Mouse (Mus musculus): Measurements from ENCODE around the gene Ercc4. TPM values are rescaled to one million over a fixed set of nuclear protein-coding genes. Genes with fewer than 3 reads are reported as not detected.

Gene Ercc4
- polyA plus RNA-seq, 1 experiment = 2.4 TPM

GRCm38 (mm10) chr16:13144682-13145410 is 35.4 kb downstream of the Ercc4 start:
- Histone ChIP-seq H3K4me3 (replicated peaks) (no peak overlapping the region), H3K36me3 (replicated peaks; ENCODE audit: low read length) (peaks cover 98% of the 10 kb centered on the region), H3K9me3 (peaks cover 4% of the 10 kb centered on the region; the same call in 1 of the 2 replicates), H3K4me1 (no peaks in the 10 kb centered on the region), H3K27me3 (replicated peaks) (no peaks in the 10 kb centered on the region)
- TF ChIP-seq FLI1 (IDR thresholded peaks at IDR 0.05; ENCODE audit: low read length) = no peak
- no peak for TF ChIP-seq GATA1 (IDR thresholded peaks at IDR 0.05; ENCODE audit: borderline replicate concordance, low read length)

- TF ChIP-seq FLI1 (IDR thresholded peaks at IDR 0.05; ENCODE audit: low read length) (no peak), GATA1 (IDR thresholded peaks at IDR 0.05; ENCODE audit: borderline replicate concordance, low read length) (no peak)
- Histone ChIP-seq H3K4me1 (0 out of 2 replicates have a peak, but pooled peaks cover 4% of the 10 kb centered on the region), H3K36me3 (replicated peaks; ENCODE audit: low read length) (peaks cover 97% of the 10 kb centered on the region), H3K27me3 (replicated peaks) (no peaks in the 10 kb centered on the region), H3K9me3 (peaks cover 4% of the 10 kb centered on the region; the same call in 1 of the 2 replicates), H3K4me3 (replicated peaks) (no peak overlapping the region)
Observed at GRCm38 (mm10) chr16:13146231-13146630, 36.7 kb downstream of the Ercc4 start.

- H3K9me3 ChIP-seq = peaks cover 4% of the 10 kb centered on the region; the same call in 1 of the 2 replicates
- H3K36me3 ChIP-seq (replicated peaks; ENCODE audit: low read length) = peaks cover 88% of the 10 kb centered on the region
- H3K4me1 ChIP-seq = peaks cover 10% of the 10 kb centered on the region
- TF ChIP-seq GATA1 (IDR thresholded peaks at IDR 0.05; ENCODE audit: borderline replicate concordance, low read length) = no peak
- TF ChIP-seq FLI1 (IDR thresholded peaks at IDR 0.05; ENCODE audit: low read length) = no peak
- H3K27me3 ChIP-seq (replicated peaks) = no peaks in the 10 kb centered on the region
- no peak overlapping the region for H3K4me3 ChIP-seq (replicated peaks)
Observed at GRCm38 (mm10) chr16:13147810-13148555, 38.5 kb downstream of the Ercc4 start.

GRCm38 (mm10) chr16:13149950-13150349 is 40.5 kb downstream of the Ercc4 start:
- Histone ChIP-seq H3K36me3 (replicated peaks; ENCODE audit: low read length) (peaks cover 75% of the 10 kb centered on the region), H3K4me1 (peaks cover 16% of the 10 kb centered on the region), H3K9me3 (peaks cover 3% of the 10 kb centered on the region; the same call in 1 of the 2 replicates), H3K27me3 (replicated peaks) (no peaks in the 10 kb centered on the region), H3K4me3 (replicated peaks) (no peak overlapping the region)
- TF ChIP-seq FLI1 (IDR thresholded peaks at IDR 0.05; ENCODE audit: low read length) (no peak), GATA1 (IDR thresholded peaks at IDR 0.05; ENCODE audit: borderline replicate concordance, low read length) (no peak)

GRCm38 (mm10) chr16:13150790-13151189 is 41.3 kb downstream of the Ercc4 start:
- Histone ChIP-seq H3K4me1 (peaks cover 23% of the 10 kb centered on the region), H3K27me3 (replicated peaks) (no peaks in the 10 kb centered on the region), H3K9me3 (no peaks in the 10 kb centered on the region), H3K4me3 (replicated peaks) (no peak overlapping the region), H3K36me3 (replicated peaks; ENCODE audit: low read length) (peaks cover 69% of the 10 kb centered on the region)
- TF ChIP-seq GATA1 (IDR thresholded peaks at IDR 0.05; ENCODE audit: borderline replicate concordance, low read length) (no peak), FLI1 (IDR thresholded peaks at IDR 0.05; ENCODE audit: low read length) (no peak)

GRCm38 (mm10) chr16:13152475-13152874 is 43.0 kb downstream of the Ercc4 start:
- H3K9me3 ChIP-seq = no peaks in the 10 kb centered on the region
- H3K36me3 ChIP-seq (replicated peaks; ENCODE audit: low read length) = peaks cover 52% of the 10 kb centered on the region
- H3K4me1 ChIP-seq = peaks cover 30% of the 10 kb centered on the region
- no peaks in the 10 kb centered on the region for H3K27me3 ChIP-seq (replicated peaks)
- no peak overlapping the region for H3K4me3 ChIP-seq (replicated peaks)
- TF ChIP-seq FLI1 (IDR thresholded peaks at IDR 0.05; ENCODE audit: low read length) (no peak), GATA1 (IDR thresholded peaks at IDR 0.05; ENCODE audit: borderline replicate concordance, low read length) (no peak)

GRCm38 (mm10) chr16:13153215-13153614 is 43.7 kb downstream of the Ercc4 start:
- Histone ChIP-seq H3K9me3 (no peaks in the 10 kb centered on the region), H3K4me1 (peaks cover 38% of the 10 kb centered on the region)

GRCm38 (mm10) chr16:13154352-13154751 is 44.9 kb downstream of the Ercc4 start:
- Histone ChIP-seq H3K4me3 (replicated peaks) (no peak overlapping the region), H3K4me1 (peaks cover 49% of the 10 kb centered on the region), H3K36me3 (replicated peaks; ENCODE audit: low read length) (peaks cover 34% of the 10 kb centered on the region), H3K27me3 (replicated peaks) (no peaks in the 10 kb centered on the region), H3K9me3 (no peaks in the 10 kb centered on the region)
- TF ChIP-seq FLI1 (IDR thresholded peaks at IDR 0.05; ENCODE audit: low read length) = no peak
- no peak for TF ChIP-seq GATA1 (IDR thresholded peaks at IDR 0.05; ENCODE audit: borderline replicate concordance, low read length)

More at GRCm38 (mm10) chr16:13153215-13153614, 43.7 kb downstream of the Ercc4 start:
- no peak for TF ChIP-seq GATA1 (IDR thresholded peaks at IDR 0.05; ENCODE audit: borderline replicate concordance, low read length)
- Histone ChIP-seq H3K36me3 (replicated peaks; ENCODE audit: low read length) (peaks cover 45% of the 10 kb centered on the region), H3K4me3 (replicated peaks) (no peak overlapping the region), H3K27me3 (replicated peaks) (no peaks in the 10 kb centered on the region)

GRCm38 (mm10) chr16:13157314-13157713 is 47.8 kb downstream of the Ercc4 start:
- H3K36me3 ChIP-seq (replicated peaks; ENCODE audit: low read length) = peaks cover 8% of the 10 kb centered on the region
- peaks cover 3% of the 10 kb centered on the region; the same call in 1 of the 2 replicates for H3K9me3 ChIP-seq
- peaks cover 62% of the 10 kb centered on the region for H3K4me1 ChIP-seq
- no peak for TF ChIP-seq FLI1 (IDR thresholded peaks at IDR 0.05; ENCODE audit: low read length)
- TF ChIP-seq GATA1 (IDR thresholded peaks at IDR 0.05; ENCODE audit: borderline replicate concordance, low read length) = peak; percentile 69; the same call in 1 of the 3 replicates
- H3K27me3 ChIP-seq (replicated peaks) = peaks cover 8% of the 10 kb centered on the region
- H3K4me3 ChIP-seq (replicated peaks) = peak overlapping the region; percentile 52

Measured in megakaryocyte, embryonic 14.5 days (primary cell).